Mouse (Mus musculus): ENCODE data around the gene Ssr1. TPM values are rescaled to one million over a fixed set of nuclear protein-coding genes. Genes with fewer than 3 reads are reported as not detected.
A peak's percentile ranks its signal among the peaks of the same experiment; 100 is the strongest.

The Ssr1 gene
- polyA plus RNA-seq, 1 experiment from 2014 or later, result 81.1 TPM

DNA sequence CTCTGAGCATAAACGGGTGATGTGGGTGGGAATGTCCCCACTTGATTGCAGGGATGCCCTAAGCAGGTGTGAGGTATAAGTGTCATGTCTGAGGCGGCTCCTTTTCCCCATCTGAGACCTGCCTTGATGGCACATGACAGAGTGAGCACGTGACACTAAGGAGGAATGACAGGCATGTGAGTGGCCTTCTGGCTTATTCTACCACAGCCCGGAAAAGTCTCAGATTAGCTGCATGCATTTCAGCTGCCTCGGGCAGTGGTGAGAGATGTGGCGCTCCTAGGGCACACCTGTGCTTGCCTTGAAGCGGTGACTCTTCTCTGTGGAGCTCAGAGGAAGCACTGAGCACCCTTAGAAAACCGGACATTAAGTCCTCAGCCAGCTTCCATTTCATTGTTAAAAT, 48.6 kb downstream of the Ssr1 start:
- 62% methylated on average over 8 of the region's 8 CpGs for WGBS
- no peak overlapping the region for H3K4me3 ChIP-seq (replicated peaks; ENCODE audit: low read depth, low read length)
- no peaks in the 10 kb centered on the region for H3K36me3 ChIP-seq (ENCODE audit: control insufficient read depth, insufficient read depth, low read length)
- no peak overlapping the region for H3K9ac ChIP-seq (replicated peaks; ENCODE audit: low read length)
- H3K4me2 ChIP-seq (ENCODE audit: low read length), result no peak overlapping the region
- ATAC-seq (ENCODE audit: low FRiP score, low TSS enrichment), result no peak
- no peaks in the 10 kb centered on the region for H3K4me1 ChIP-seq (ENCODE audit: control insufficient read depth, insufficient read depth, low read length)
- no peaks in the 10 kb centered on the region for H3K9me3 ChIP-seq (ENCODE audit: control insufficient read depth, low read length)
- no peaks in the 10 kb centered on the region for H3K27me3 ChIP-seq (ENCODE audit: control insufficient read depth, insufficient read depth, low read length)
- no peak overlapping the region for H3K27ac ChIP-seq (replicated peaks; ENCODE audit: low read depth, low read length)
- no peak for DNase-seq

DNA sequence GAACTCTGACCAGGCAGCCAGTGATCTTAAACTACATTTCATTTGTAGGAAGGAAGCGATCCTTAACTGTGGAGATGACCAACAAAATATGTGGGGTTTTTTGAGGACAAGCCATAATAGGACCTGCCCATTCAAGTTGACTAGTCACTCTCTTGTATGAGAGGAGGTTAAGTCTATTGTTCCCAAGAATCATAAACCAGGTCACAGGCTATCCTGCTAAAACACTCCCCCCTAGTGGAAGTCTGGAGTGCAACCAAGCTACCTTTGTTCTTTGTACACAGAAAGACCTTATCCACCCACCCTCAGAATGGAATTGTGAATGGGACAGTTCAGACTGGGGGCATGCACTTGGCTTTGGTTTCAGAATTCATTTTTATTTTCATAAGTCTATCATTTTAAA, 49.7 kb downstream of the Ssr1 start:
- ATAC-seq (ENCODE audit: low FRiP score, low TSS enrichment) (no peak), DNase-seq (peak; percentile 70)
- no peak overlapping the region for H3K9ac ChIP-seq (replicated peaks; ENCODE audit: low read length)
- no peak overlapping the region for H3K4me2 ChIP-seq (ENCODE audit: low read length)
- 56% methylated on average over 1 of the region's 1 CpGs for WGBS
- no peaks in the 10 kb centered on the region for H3K36me3 ChIP-seq (ENCODE audit: control insufficient read depth, insufficient read depth, low read length)
- H3K4me1 ChIP-seq (ENCODE audit: control insufficient read depth, insufficient read depth, low read length), result no peaks in the 10 kb centered on the region
- H3K27me3 ChIP-seq (ENCODE audit: control insufficient read depth, insufficient read depth, low read length), result no peaks in the 10 kb centered on the region
- no peaks in the 10 kb centered on the region for H3K9me3 ChIP-seq (ENCODE audit: control insufficient read depth, low read length)
- no peak overlapping the region for H3K4me3 ChIP-seq (replicated peaks; ENCODE audit: low read depth, low read length)
- no peak overlapping the region for H3K27ac ChIP-seq (replicated peaks; ENCODE audit: low read depth, low read length)

DNA sequence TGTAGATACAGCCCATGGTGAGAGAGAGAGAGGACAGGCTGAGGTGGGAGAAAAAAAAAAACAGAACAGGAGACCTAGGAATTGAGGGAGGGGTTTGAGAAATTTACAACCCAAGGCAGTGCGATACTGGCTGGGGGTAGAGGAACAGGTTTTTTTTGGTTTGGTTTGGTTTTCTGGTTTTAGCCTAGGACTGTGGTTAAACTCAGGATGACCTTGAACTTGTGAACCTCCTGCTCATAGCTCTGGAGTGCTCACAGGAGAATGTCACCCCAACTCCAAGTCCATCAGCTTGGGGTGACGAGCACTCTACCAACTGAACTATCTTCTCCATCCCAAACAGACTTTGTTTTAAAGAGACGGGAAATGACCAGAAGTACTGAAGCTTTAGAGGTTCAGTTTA, 50.6 kb downstream of the Ssr1 start:
- 98% methylated on average over 3 of the region's 3 CpGs for WGBS
- Histone ChIP-seq H3K4me2 (ENCODE audit: low read length) (no peak overlapping the region), H3K36me3 (ENCODE audit: control insufficient read depth, insufficient read depth, low read length) (no peaks in the 10 kb centered on the region), H3K9me3 (ENCODE audit: control insufficient read depth, low read length) (no peaks in the 10 kb centered on the region), H3K27me3 (ENCODE audit: control insufficient read depth, insufficient read depth, low read length) (no peaks in the 10 kb centered on the region), H3K27ac (replicated peaks; ENCODE audit: low read depth, low read length) (no peak overlapping the region), H3K4me3 (replicated peaks; ENCODE audit: low read depth, low read length) (no peak overlapping the region), H3K9ac (replicated peaks; ENCODE audit: low read length) (no peak overlapping the region), H3K4me1 (ENCODE audit: control insufficient read depth, insufficient read depth, low read length) (no peaks in the 10 kb centered on the region)
- DNase-seq, result no peak
- ATAC-seq (ENCODE audit: low FRiP score, low TSS enrichment), result no peak

DNA sequence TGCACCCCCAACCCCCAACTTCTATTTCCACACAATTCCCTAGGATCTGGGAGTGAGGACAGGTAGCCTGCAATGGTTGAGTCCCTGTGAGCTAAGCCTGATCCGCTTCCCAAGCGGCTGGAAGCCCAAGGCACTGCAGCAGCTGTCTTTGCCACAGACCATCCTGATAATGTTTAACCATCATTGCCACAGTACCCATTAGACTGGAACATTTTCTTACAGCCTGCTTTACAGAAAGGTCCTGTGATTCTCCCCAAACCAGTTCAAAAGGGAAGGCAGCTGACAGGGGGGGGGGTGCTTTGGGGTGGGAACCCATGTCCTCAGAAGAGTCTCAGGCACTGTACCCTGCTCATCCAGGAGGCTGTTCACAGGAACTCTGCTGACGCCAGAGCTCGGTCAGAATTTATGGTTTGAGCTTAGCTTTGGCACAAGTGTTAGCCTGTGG, 51.1 kb downstream of the Ssr1 start:
- Histone ChIP-seq H3K4me3 (replicated peaks; ENCODE audit: low read depth, low read length) (no peak overlapping the region), H3K9ac (replicated peaks; ENCODE audit: low read length) (no peak overlapping the region), H3K27ac (replicated peaks; ENCODE audit: low read depth, low read length) (no peak overlapping the region), H3K36me3 (ENCODE audit: control insufficient read depth, insufficient read depth, low read length) (no peaks in the 10 kb centered on the region), H3K4me2 (ENCODE audit: low read length) (no peak overlapping the region), H3K9me3 (ENCODE audit: control insufficient read depth, low read length) (no peaks in the 10 kb centered on the region), H3K4me1 (ENCODE audit: control insufficient read depth, insufficient read depth, low read length) (no peaks in the 10 kb centered on the region), H3K27me3 (ENCODE audit: control insufficient read depth, insufficient read depth, low read length) (no peaks in the 10 kb centered on the region)
- DNase-seq (no peak), ATAC-seq (ENCODE audit: low FRiP score, low TSS enrichment) (no peak)
- 84% methylated on average over 4 of the region's 4 CpGs for WGBS

DNA sequence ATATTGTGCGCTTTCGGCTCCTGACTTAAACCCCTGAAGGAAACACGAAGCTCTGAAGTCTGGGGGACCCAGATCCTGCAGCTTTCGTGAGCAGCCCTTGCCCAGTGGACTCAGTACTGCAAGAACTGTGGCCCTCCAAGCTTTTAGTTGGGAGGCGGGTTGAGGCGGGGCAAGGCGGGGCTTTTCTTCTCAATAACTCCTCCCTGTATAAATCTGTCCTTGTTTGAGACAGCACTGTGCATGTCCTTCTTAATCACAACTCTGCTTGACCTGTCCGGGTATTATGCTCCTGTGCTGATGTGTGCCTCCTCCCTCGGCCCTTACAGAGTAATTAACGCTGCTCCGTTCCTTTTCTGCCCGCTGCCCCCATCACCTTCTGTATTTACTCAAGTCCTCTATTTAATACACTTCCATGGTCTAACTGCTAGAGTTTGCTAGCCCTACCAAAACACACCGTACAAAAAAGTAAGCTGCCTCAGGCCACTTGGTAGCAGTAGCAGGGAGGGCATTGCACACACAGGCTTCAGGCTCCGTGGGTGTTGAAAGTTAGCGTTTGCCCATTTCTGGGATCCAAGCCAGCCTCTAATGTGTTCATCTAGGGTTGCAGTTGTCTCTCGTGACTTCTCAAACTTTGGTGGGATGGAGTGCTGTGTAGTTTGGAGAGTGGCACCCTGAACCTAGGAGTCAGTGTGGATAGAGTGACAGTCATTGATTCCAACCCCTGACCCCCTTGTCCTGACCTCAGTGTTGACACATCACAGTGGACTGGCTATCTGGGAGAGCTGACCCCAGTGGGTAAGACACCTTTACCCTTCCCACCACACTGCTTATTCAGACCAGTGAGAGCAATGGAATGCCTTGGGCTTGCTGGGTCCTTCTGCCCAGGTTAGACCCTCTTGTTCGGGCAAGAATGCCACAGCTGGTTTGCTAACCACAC, 51.8 kb downstream of the Ssr1 start:
- H3K4me1 ChIP-seq (ENCODE audit: control insufficient read depth, insufficient read depth, low read length), result no peaks in the 10 kb centered on the region
- no peak overlapping the region for H3K27ac ChIP-seq (replicated peaks; ENCODE audit: low read depth, low read length)
- H3K36me3 ChIP-seq (ENCODE audit: control insufficient read depth, insufficient read depth, low read length), result no peaks in the 10 kb centered on the region
- ATAC-seq (ENCODE audit: low FRiP score, low TSS enrichment) (no peak), DNase-seq (no peak)
- WGBS, result 72% methylated on average over 17 of the region's 17 CpGs
- H3K4me2 ChIP-seq (ENCODE audit: low read length), result no peak overlapping the region
- no peaks in the 10 kb centered on the region for H3K9me3 ChIP-seq (ENCODE audit: control insufficient read depth, low read length)
- no peaks in the 10 kb centered on the region for H3K27me3 ChIP-seq (ENCODE audit: control insufficient read depth, insufficient read depth, low read length)
- H3K9ac ChIP-seq (replicated peaks; ENCODE audit: low read length), result no peak overlapping the region
- H3K4me3 ChIP-seq (replicated peaks; ENCODE audit: low read depth, low read length), result no peak overlapping the region

DNA sequence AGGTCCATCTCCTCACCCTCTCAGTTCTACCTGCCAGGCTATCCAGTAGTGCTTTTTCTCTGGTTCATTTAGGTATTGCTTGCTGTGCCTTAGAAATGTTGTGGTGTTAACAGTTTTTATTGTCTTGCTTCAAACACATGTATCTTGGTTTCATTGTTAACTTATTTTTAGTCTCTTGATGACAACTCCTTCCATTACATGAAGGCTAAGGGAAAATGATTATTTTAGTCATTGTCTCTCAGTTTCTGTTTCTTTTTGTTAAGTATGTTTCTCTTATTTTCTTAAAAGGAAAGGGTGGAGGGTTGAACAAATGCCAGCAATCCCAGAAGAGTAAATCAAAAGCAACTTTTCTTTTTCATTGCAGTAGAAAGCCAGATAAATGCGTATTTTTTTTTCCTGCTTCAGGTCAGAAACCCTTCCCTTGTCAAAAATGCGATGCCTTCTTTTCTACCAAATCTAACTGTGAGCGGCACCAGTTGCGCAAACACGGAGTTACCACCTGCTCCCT, 52.8 kb downstream of the Ssr1 start:
- H3K9ac ChIP-seq (replicated peaks; ENCODE audit: low read length), result no peak overlapping the region
- H3K9me3 ChIP-seq (ENCODE audit: control insufficient read depth, low read length), result no peaks in the 10 kb centered on the region
- H3K27me3 ChIP-seq (ENCODE audit: control insufficient read depth, insufficient read depth, low read length), result no peaks in the 10 kb centered on the region
- DNase-seq (no peak), ATAC-seq (ENCODE audit: low FRiP score, low TSS enrichment) (no peak)
- no peak overlapping the region for H3K27ac ChIP-seq (replicated peaks; ENCODE audit: low read depth, low read length)
- H3K4me1 ChIP-seq (ENCODE audit: control insufficient read depth, insufficient read depth, low read length), result no peaks in the 10 kb centered on the region
- H3K36me3 ChIP-seq (ENCODE audit: control insufficient read depth, insufficient read depth, low read length), result no peaks in the 10 kb centered on the region
- H3K4me3 ChIP-seq (replicated peaks; ENCODE audit: low read depth, low read length), result no peak overlapping the region
- no peak overlapping the region for H3K4me2 ChIP-seq (ENCODE audit: low read length)
- 73% methylated on average over 5 of the region's 5 CpGs for WGBS

DNA sequence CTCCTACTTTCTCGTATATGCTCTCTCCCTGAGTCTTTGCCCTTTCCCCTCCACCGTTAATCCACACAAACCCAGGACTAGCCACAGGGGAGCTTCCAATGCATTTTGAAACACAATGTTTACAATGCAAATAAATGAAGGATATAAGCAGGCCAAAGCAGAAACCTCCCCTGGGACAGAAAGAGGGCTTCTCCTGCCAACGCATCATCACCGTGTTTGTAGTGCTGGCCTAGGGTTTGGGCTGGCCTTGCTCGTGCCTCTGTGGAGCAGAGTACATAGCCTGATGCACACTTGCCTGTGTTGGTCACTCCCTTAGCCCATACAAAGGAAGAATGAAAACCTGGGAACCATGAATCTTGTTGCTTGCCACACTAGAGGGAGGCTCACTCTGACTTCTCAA, 53.4 kb downstream of the Ssr1 start:
- Histone ChIP-seq H3K9me3 (ENCODE audit: control insufficient read depth, low read length) (no peaks in the 10 kb centered on the region), H3K27ac (replicated peaks; ENCODE audit: low read depth, low read length) (no peak overlapping the region), H3K4me3 (replicated peaks; ENCODE audit: low read depth, low read length) (no peak overlapping the region), H3K4me1 (ENCODE audit: control insufficient read depth, insufficient read depth, low read length) (no peaks in the 10 kb centered on the region), H3K4me2 (ENCODE audit: low read length) (no peak overlapping the region), H3K27me3 (ENCODE audit: control insufficient read depth, insufficient read depth, low read length) (no peaks in the 10 kb centered on the region), H3K9ac (replicated peaks; ENCODE audit: low read length) (no peak overlapping the region), H3K36me3 (ENCODE audit: control insufficient read depth, insufficient read depth, low read length) (no peaks in the 10 kb centered on the region)
- no peak for DNase-seq
- 47% methylated on average over 5 of the region's 5 CpGs for WGBS
- ATAC-seq (ENCODE audit: low FRiP score, low TSS enrichment), result no peak

DNA sequence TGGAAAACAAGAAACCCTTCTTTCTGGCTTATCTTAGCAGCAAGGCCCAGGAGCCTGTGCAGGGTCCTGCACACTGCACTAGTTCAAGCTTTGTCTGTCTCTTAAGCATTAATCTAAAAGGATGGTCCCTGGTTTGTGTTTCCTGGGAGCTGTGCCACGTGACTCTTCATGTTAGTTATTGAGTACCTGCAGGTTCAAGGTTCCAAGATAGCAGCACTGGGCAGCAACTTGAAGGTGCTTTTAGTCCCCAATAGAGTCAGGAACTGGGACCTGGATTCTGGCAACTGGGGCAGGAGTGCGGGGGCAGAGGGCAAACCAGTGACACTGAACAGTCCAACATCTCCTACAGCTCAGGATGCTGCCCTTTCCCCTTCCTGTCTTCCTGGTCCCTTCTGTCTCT, 53.9 kb downstream of the Ssr1 start:
- H3K36me3 ChIP-seq (ENCODE audit: control insufficient read depth, insufficient read depth, low read length), result no peaks in the 10 kb centered on the region
- DNase-seq, result no peak
- H3K27me3 ChIP-seq (ENCODE audit: control insufficient read depth, insufficient read depth, low read length), result no peaks in the 10 kb centered on the region
- H3K4me1 ChIP-seq (ENCODE audit: control insufficient read depth, insufficient read depth, low read length), result no peaks in the 10 kb centered on the region
- no peak for ATAC-seq (ENCODE audit: low FRiP score, low TSS enrichment)
- H3K27ac ChIP-seq (replicated peaks; ENCODE audit: low read depth, low read length), result no peak overlapping the region
- no peaks in the 10 kb centered on the region for H3K9me3 ChIP-seq (ENCODE audit: control insufficient read depth, low read length)
- H3K9ac ChIP-seq (replicated peaks; ENCODE audit: low read length), result no peak overlapping the region
- H3K4me3 ChIP-seq (replicated peaks; ENCODE audit: low read depth, low read length), result no peak overlapping the region
- WGBS, result 84% methylated on average over 2 of the region's 2 CpGs
- no peak overlapping the region for H3K4me2 ChIP-seq (ENCODE audit: low read length)

DNA sequence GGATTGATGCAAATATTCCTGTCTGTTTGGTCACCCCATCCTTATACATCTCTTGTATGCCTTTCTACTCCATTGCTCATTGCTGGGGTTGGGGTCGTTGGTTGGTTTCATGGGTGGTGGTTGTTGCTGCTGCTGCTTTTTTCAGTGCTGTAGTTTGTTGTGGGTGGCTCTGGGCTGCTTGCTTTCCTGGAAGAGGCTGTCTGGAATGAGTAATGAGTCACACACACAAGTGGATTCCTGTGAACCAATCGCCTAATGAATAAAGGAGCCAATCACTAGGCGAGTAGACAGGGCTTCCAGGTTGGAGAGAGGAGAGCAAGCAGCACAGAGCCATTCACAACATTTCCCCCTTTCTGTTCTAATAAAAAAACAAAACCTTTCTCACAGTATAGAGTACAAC, 57.7 kb downstream of the Ssr1 start:
- H3K9me3 ChIP-seq (ENCODE audit: control insufficient read depth, low read length), result no peaks in the 10 kb centered on the region
- no peak overlapping the region for H3K4me2 ChIP-seq (ENCODE audit: low read length)
- ATAC-seq (ENCODE audit: low FRiP score, low TSS enrichment), result no peak
- no peaks in the 10 kb centered on the region for H3K4me1 ChIP-seq (ENCODE audit: control insufficient read depth, insufficient read depth, low read length)
- H3K36me3 ChIP-seq (ENCODE audit: control insufficient read depth, insufficient read depth, low read length), result no peaks in the 10 kb centered on the region
- WGBS, result 88% methylated on average over 3 of the region's 3 CpGs
- no peak overlapping the region for H3K9ac ChIP-seq (replicated peaks; ENCODE audit: low read length)
- no peak overlapping the region for H3K27ac ChIP-seq (replicated peaks; ENCODE audit: low read depth, low read length)
- H3K4me3 ChIP-seq (replicated peaks; ENCODE audit: low read depth, low read length), result no peak overlapping the region
- H3K27me3 ChIP-seq (ENCODE audit: control insufficient read depth, insufficient read depth, low read length), result no peaks in the 10 kb centered on the region
- no peak for DNase-seq
